Mouse (Mus musculus) thymus, adult 2 months (tissue): ENCODE measurements around the gene Epo. TPM values are rescaled to one million over a fixed set of nuclear protein-coding genes. Genes with fewer than 3 reads are reported as not detected.

Experiments used
- DNase-seq: peaks from one replicate; pipeline ENCODE4 v3.0.0; 2021
- H3K27ac ChIP-seq: fragments of 200-500 bp; 2 replicates; pipeline ENCODE4 v1.5.1; 2012; ENCODE audit warnings: low read length, control low read depth; ENCODE audit not compliant: control insufficient read depth, insufficient read depth
- H3K27me3 ChIP-seq: fragments of 200-500 bp; 2 replicates; pipeline ENCODE4 v1.6.1; 2012; ENCODE audit warnings: mild to moderate bottlenecking, low read length, moderate library complexity, mixed read lengths; ENCODE audit not compliant: control insufficient read depth, insufficient read depth
- H3K36me3 ChIP-seq: fragments of 200-500 bp; 2 replicates; pipeline ENCODE4 v1.6.1; 2012; ENCODE audit warnings: mild to moderate bottlenecking, low read length, moderate library complexity; ENCODE audit not compliant: control insufficient read depth, insufficient read depth
- H3K4me1 ChIP-seq: fragments of 200-500 bp; replicated peaks from 2 replicates; pipeline ENCODE4 v1.6.1; 2012; ENCODE audit warnings: low read length; ENCODE audit not compliant: control insufficient read depth, insufficient read depth
- H3K4me3 ChIP-seq: fragments of 200-500 bp; 2 replicates; pipeline ENCODE4 v1.5.1; 2012; ENCODE audit warnings: mild to moderate bottlenecking, low read length, control low read depth, moderate library complexity; ENCODE audit not compliant: control insufficient read depth, insufficient read depth
- CTCF ChIP-seq: fragments of 200-500 bp; IDR thresholded peaks from 2 replicates; pipeline ENCODE4 v1.5.1; 2012; ENCODE audit warnings: mild to moderate bottlenecking, control low read depth, low read length, moderate library complexity, borderline replicate concordance; ENCODE audit not compliant: control insufficient read depth, poor library complexity, insufficient read depth; ENCODE audit errors: extremely low read depth
- POLR2A ChIP-seq: fragments of 200-500 bp; IDR thresholded peaks from 2 replicates; pipeline ENCODE4 v1.6.1; 2012; ENCODE audit warnings: mild to moderate bottlenecking, low read length, control low read depth, moderate library complexity; ENCODE audit not compliant: control insufficient read depth, poor library complexity, insufficient read depth; ENCODE audit errors: extremely low read depth
- WGBS: fragments of 180-500 bp; shearing (Covaris S2); methylation state at CpG from one replicate; pipeline ENCODE4 v1.1.7; 2018; 5-methylcytosine and 5-hydroxymethylcytosine counted together
- polyA plus RNA-seq: library from polyadenylated mRNA; depleted of rRNA; stranded (reverse); fragments of >200 nt; gene quantifications from 2 replicates; pipeline ENCODE4 v1.2.3, GENCODE M21; 2012

The Epo gene
- polyA plus RNA-seq, 1 experiment = not detected

DNA sequence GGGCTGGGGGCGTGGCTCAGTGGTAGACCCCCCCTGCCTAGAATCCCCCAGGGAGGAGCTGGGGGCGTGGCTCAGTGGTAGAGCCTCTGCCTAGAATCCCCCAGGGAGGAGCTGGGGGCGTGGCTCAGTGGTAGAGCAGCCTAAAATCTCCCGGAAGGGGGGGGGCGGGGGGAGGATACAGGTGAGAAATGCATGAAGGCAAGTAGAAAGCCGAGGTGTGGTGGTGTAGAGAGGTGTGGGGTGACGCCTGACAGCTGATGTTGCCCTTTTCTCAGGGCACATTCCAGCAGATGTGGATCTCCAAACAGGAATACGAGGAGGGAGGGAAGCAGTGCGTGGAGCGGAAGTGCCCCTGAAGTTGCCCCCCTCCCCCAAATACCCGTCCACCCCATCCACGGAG lies 36.0 kb upstream of the Epo start:
- H3K27ac ChIP-seq = no peak overlapping the region
- WGBS = 82% methylated on average over 12 of the region's 12 CpGs
- TF ChIP-seq CTCF (no peak), POLR2A (no peak)
- H3K4me1 ChIP-seq = peaks cover 24% of the 10 kb centered on the region
- H3K27me3 ChIP-seq = no peaks in the 10 kb centered on the region
- no peak overlapping the region for H3K4me3 ChIP-seq
- no peak for DNase-seq
- H3K36me3 ChIP-seq = no peaks in the 10 kb centered on the region

DNA sequence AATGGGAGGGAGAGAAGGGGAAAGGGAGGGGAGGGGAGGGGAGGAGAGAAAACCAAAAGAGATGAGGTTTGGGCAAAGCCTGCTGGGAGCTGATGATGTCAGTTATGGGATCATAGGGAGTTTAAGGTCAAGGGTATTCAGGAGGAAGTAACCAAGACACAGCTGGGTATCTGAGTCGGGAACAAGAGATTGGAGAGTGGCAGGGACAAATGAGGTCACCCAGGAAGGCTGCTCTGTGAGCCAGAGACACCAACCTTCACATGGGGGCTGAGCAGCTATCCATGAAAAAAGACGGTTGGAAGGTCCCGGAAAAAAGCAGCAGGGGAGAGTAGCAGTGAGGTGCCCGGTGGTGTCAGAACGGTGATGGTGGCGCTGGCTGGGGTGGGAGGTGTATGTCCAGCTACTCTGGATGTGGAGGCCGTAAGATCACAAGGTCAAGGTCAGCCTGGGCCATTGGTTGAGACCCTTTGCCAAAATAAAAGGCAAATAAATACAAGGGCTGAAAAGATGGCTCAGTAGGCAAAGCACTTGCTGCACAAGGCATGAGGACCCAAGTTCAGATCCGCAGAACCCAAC lies 35.3 kb upstream of the Epo start:
- Histone ChIP-seq H3K27me3 (no peaks in the 10 kb centered on the region), H3K4me3 (no peak overlapping the region), H3K36me3 (no peaks in the 10 kb centered on the region), H3K27ac (no peak overlapping the region), H3K4me1 (peaks cover 24% of the 10 kb centered on the region)
- DNase-seq = no peak
- TF ChIP-seq POLR2A = no peak
- TF ChIP-seq CTCF = no peak
- 87% methylated on average over 8 of the region's 8 CpGs for WGBS

DNA sequence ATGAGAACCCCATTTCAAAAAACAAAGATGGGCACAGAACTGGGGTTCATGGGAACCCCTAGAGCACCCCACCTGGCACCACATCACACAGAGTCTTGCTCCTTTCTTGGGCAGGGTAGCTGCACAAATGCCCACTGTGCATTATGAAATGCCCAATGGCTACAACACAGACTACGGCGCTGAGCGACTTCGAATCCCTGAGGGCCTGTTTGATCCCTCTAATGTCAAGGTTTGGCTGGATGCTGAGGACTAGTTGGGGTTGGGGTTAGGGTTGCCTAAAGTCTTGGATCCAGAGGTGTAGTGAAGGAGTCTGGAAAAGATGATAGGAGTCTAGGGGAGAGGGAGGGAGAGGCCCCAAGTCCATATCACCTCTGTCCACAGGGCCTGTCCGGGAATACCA lies 33.4 kb upstream of the Epo start:
- 94% methylated on average over 5 of the region's 5 CpGs for WGBS
- no peak overlapping the region for H3K27ac ChIP-seq
- DNase-seq = no peak
- H3K27me3 ChIP-seq = no peaks in the 10 kb centered on the region
- no peaks in the 10 kb centered on the region for H3K36me3 ChIP-seq
- no peak overlapping the region for H3K4me3 ChIP-seq
- TF ChIP-seq CTCF = no peak
- no peak for TF ChIP-seq POLR2A
- H3K4me1 ChIP-seq = peaks cover 24% of the 10 kb centered on the region

DNA sequence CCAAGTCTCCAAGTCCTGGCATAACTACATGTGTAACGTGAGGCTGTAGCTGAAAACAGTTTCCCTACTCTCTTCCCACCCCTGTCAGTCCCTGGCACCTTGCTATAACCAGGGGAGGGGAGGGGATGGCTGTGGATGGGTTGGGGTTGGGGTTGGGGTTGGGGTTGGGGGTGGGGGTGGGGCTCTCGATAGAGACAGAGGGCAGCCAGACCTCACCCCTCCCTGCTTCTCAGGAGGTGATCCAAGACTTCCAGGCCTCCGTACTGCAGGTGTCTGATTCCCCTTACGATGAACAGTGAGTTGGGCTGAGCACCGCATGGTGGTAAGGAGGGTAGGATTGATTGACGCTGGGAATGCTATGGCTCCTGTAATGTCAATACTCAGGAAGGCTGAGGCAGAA lies 32.7 kb upstream of the Epo start:
- no peak for DNase-seq
- 95% methylated on average over 6 of the region's 6 CpGs for WGBS
- no peaks in the 10 kb centered on the region for H3K36me3 ChIP-seq
- TF ChIP-seq POLR2A = no peak
- TF ChIP-seq CTCF = no peak
- no peak overlapping the region for H3K27ac ChIP-seq
- no peak overlapping the region for H3K4me3 ChIP-seq
- H3K27me3 ChIP-seq = no peaks in the 10 kb centered on the region
- peaks cover 18% of the 10 kb centered on the region for H3K4me1 ChIP-seq

DNA sequence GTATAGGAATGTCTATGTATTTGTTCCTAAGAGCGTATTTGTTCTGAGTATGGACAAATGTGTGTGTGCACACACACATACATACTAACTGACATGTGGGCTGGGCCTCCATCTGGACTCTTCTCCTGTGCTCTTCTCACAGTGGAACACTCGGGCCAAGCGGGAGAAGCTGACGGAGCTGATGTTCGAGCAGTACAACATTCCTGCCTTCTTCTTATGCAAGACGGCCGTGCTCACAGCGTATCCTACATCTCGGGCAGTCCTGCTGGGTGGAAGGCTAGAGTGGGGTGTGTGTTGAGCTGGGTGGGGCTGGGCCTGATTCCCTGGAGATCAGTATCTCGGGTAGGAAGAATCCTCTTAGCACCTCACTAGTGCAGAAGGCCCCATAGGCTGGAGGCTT lies 29.9 kb upstream of the Epo start:
- DNase-seq = no peak
- 94% methylated on average over 10 of the region's 10 CpGs for WGBS
- TF ChIP-seq POLR2A (no peak), CTCF (no peak)

DNA sequence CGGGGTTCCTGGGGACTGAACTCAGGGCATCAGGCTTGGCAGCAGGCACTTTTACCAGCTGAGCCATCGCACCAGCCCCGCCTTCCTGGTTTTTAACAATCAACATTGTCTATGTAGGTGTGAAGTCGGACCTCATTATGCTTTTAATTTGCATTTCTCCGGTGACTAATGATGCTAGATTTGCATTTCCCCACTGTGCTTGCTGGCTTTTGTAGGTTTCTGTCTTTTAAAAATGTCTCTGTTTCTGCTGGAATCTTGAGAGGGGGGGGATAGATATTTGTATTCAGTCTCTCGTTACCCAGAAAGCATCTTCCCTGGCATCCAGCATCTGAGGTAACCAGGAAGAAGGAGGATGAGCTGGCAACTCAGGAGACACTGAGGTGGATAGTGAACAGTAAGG lies 28.5 kb upstream of the Epo start:
- no peaks in the 10 kb centered on the region for H3K4me1 ChIP-seq
- DNase-seq = no peak
- no peaks in the 10 kb centered on the region for H3K27me3 ChIP-seq
- no peaks in the 10 kb centered on the region for H3K36me3 ChIP-seq
- H3K4me3 ChIP-seq = no peak overlapping the region
- H3K27ac ChIP-seq = no peak overlapping the region
- TF ChIP-seq CTCF (no peak), POLR2A (no peak)
- 70% methylated on average over 6 of the region's 6 CpGs for WGBS

More for the DNA sequence above, 29.9 kb upstream of the Epo start:
- Histone ChIP-seq H3K4me1 (0 out of 2 replicates have a peak, but pooled peaks cover 1% of the 10 kb centered on the region), H3K4me3 (no peak overlapping the region), H3K27ac (no peak overlapping the region), H3K27me3 (no peaks in the 10 kb centered on the region), H3K36me3 (no peaks in the 10 kb centered on the region)

DNA sequence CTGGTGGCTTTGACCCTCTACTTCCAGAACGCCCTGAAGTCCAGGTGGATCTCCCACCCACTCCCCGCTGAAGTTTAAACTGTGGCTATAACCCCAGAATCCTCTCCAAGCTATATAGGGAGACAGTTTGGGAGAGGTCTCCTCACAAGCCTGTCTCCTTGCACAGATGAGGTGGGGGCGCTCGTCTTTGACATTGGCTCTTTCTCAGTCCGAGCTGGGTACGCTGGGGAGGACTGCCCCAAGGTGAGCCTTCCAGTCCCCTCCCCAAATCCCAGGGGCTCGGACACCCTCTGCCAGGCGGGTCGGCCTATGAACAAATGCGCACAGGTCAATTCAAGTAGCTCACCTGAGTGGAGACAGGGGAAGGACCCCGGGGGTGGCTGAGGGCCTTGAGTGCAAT lies 20.9 kb upstream of the Epo start:
- H3K36me3 ChIP-seq = no peaks in the 10 kb centered on the region
- peaks cover 6% of the 10 kb centered on the region; the same call in 1 of the 2 replicates for H3K4me1 ChIP-seq
- WGBS = 56% methylated on average over 11 of the region's 11 CpGs
- H3K4me3 ChIP-seq = no peak overlapping the region
- no peak for DNase-seq
- no peak for TF ChIP-seq POLR2A
- no peak for TF ChIP-seq CTCF
- no peaks in the 10 kb centered on the region; the same call in 1 of the 2 replicates for H3K27me3 ChIP-seq
- no peak overlapping the region for H3K27ac ChIP-seq
